ENCODE assay signal across 16 mouse cellular contexts in the genomic region with DNA sequence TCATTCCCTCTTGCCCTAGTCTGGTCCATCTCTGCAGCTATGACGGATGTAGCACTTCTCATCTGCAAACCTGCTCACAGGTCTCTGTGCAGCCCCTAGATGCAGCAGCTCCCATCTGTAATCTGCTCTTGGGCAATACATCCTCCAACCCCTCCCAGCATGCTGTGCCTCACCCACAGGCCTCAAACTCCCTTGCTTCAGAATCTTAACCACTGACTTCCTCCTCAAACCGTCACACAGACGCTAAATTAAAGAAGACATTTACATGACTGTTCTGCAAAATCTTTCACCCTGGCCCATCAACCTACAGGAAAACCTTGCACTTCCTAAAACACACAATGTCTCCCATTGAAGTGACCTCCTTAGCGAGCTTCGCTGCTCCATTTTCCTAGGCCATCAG. TPM values are rescaled to one million over a fixed set of nuclear protein-coding genes. Genes with fewer than 3 reads are reported as not detected.
DNase-seq lines count a peak whose midpoint lies in the region; ATAC-seq and TF ChIP-seq lines count a peak whose summit lies in the region.
"Had no signal": no experiment of that assay in that cellular context is flagged by ENCODE, and none has a peak within 500 bp of the region (broad histone marks: within the 10 kb centered on the region; RNA-seq: fewer than 3 reads in every experiment).

No protein-coding gene starts in this region.

- peak; percentile 51 for DNase-seq in lung, postnatal 25 days (ENCODE audit: low spot score)
- no peak for DNase-seq in lung, postnatal 10 days
- DNase-seq in thymus, postnatal 14 days, result peak; percentile 81
- DNase-seq in kidney, adult 8-10 months, result no peak
- no peak for DNase-seq in midbrain, postnatal 0 days (ENCODE audit: low spot score)
- DNase-seq: adrenal gland, postnatal 25 days; cerebellum, adult 2 months; forebrain, postnatal 0 days; heart, adult 11 months had no signal

- no peak overlapping the region for H3K27ac ChIP-seq in midbrain, embryonic 15.5 days
- no peak overlapping the region for H3K27ac ChIP-seq in midbrain, postnatal 0 days (ENCODE audit: low read depth, low read length)
- H3K27ac ChIP-seq: embryonic facial prominence, embryonic 15.5 days; hindbrain, embryonic 10.5 days; lung, embryonic 15.5 days had no signal

- ATAC-seq in hematopoietic stem cell, adult 5-6 weeks (replicated peaks in 1 of 2; ENCODE audit: insufficient read depth in 1 of 2, low FRiP score in 2 of 2, low TSS enrichment in 1 of 2, low read depth in 1 of 2, poor library complexity in 2 of 2, severe bottlenecking in 2 of 2), result peak; percentile 95
- ATAC-seq in megakaryocyte progenitor cell, adult 5-6 weeks (replicated peaks; ENCODE audit: poor library complexity), result peak; percentile 95
- no peak for ATAC-seq in midbrain, embryonic 15.5 days (replicated peaks)
- ATAC-seq in midbrain, postnatal 0 days (ENCODE audit: low FRiP score), result no peak
- ATAC-seq: forebrain, postnatal 0 days; intestine, postnatal 0 days had no signal

- H3K27me3 ChIP-seq in midbrain, embryonic 15.5 days (replicated peaks), result no peaks in the 10 kb centered on the region
- H3K27me3 ChIP-seq in midbrain, postnatal 0 days (ENCODE audit: insufficient read depth, low read length), result no peaks in the 10 kb centered on the region
- H3K27me3 ChIP-seq: embryonic facial prominence, embryonic 15.5 days; lung, embryonic 15.5 days had no signal

- WGBS in midbrain, embryonic 15.5 days, result 93% methylated on average over 5 of the region's 5 CpGs
- 92% methylated on average over 5 of the region's 5 CpGs for WGBS in midbrain, postnatal 0 days

- H3K4me3 ChIP-seq in midbrain, embryonic 15.5 days, result no peak overlapping the region
- H3K4me3 ChIP-seq in midbrain, postnatal 0 days (ENCODE audit: low read depth, low read length), result no peak overlapping the region
- H3K4me3 ChIP-seq: embryonic facial prominence, embryonic 15.5 days; hindbrain, embryonic 10.5 days; lung, embryonic 15.5 days had no signal

- H3K36me3 ChIP-seq in midbrain, embryonic 15.5 days (replicated peaks), result peaks cover 51% of the 10 kb centered on the region
- peaks cover 57% of the 10 kb centered on the region for H3K36me3 ChIP-seq in midbrain, postnatal 0 days (ENCODE audit: insufficient read depth, low read length)

- no peaks in the 10 kb centered on the region for H3K4me1 ChIP-seq in midbrain, embryonic 15.5 days
- no peaks in the 10 kb centered on the region for H3K4me1 ChIP-seq in midbrain, postnatal 0 days (ENCODE audit: insufficient read depth, low read length)
- H3K4me1 ChIP-seq: embryonic facial prominence, embryonic 15.5 days; hindbrain, embryonic 10.5 days; lung, embryonic 15.5 days had no signal

- H3K9me3 ChIP-seq in midbrain, embryonic 15.5 days, result no peaks in the 10 kb centered on the region
- H3K9me3 ChIP-seq in midbrain, postnatal 0 days (ENCODE audit: low read length), result no peaks in the 10 kb centered on the region
- H3K9me3 ChIP-seq: embryonic facial prominence, embryonic 15.5 days; lung, embryonic 15.5 days had no signal

- H3K9ac ChIP-seq in midbrain, embryonic 15.5 days, result no peak overlapping the region
- H3K9ac ChIP-seq in midbrain, postnatal 0 days (replicated peaks; ENCODE audit: low read length, poor library complexity, severe bottlenecking), result no peak overlapping the region
- H3K9ac ChIP-seq: embryonic facial prominence, embryonic 15.5 days; forebrain, postnatal 0 days; lung, embryonic 15.5 days had no signal

- H3K4me2 ChIP-seq in midbrain, embryonic 15.5 days, result no peak overlapping the region
- H3K4me2 ChIP-seq in midbrain, postnatal 0 days (ENCODE audit: low read depth, low read length, poor library complexity, severe bottlenecking), result no peak overlapping the region
- H3K4me2 ChIP-seq: embryonic facial prominence, embryonic 15.5 days; lung, embryonic 15.5 days had no signal

- no peak for TF ChIP-seq CTCF in midbrain, postnatal 0 days (IDR thresholded peaks at IDR 0.05)

RNA-seq across cellular contexts. Expression of gene Xpc, which starts 9.7 kb away (rescaled TPM):
- 108 and 122 TPM in 2 replicates for total RNA-seq in hematopoietic stem cell, adult 5-6 weeks (2017)
- 31.1 and 31.6 TPM in 2 replicates for total RNA-seq in megakaryocyte progenitor cell, adult 5-6 weeks (2015)
- 79.0 and 80.6 TPM in 2 replicates for total RNA-seq in megakaryocyte progenitor cell, adult 5-6 weeks (2017)
- 20.6 and 21.9 TPM in 2 replicates for polyA plus RNA-seq in midbrain, embryonic 15.5 days (2015; fragmentation: Nextera tagmentation; extraction: Ambion mirVana)
- total RNA-seq in midbrain, postnatal 0 days (2014; rRNA removed), result 12.3 and 16.3 TPM in 2 replicates
- polyA plus RNA-seq in midbrain, postnatal 0 days (2015; fragmentation: Nextera tagmentation; extraction: Ambion mirVana), result 14.3 and 14.7 TPM in 2 replicates

RNA-seq across cellular contexts. Expression of gene Lsm3, which starts 9.7 kb away (rescaled TPM):
- 418 and 477 TPM in 2 replicates for total RNA-seq in hematopoietic stem cell, adult 5-6 weeks (2017)
- total RNA-seq in megakaryocyte progenitor cell, adult 5-6 weeks (2015), result 148 and 154 TPM in 2 replicates
- 468 and 492 TPM in 2 replicates for total RNA-seq in megakaryocyte progenitor cell, adult 5-6 weeks (2017)
- polyA plus RNA-seq in midbrain, embryonic 15.5 days (2015; fragmentation: Nextera tagmentation; extraction: Ambion mirVana), result 149 and 152 TPM in 2 replicates
- 38.6 and 53.8 TPM in 2 replicates for total RNA-seq in midbrain, postnatal 0 days (2014; rRNA removed)
- polyA plus RNA-seq in midbrain, postnatal 0 days (2015; fragmentation: Nextera tagmentation; extraction: Ambion mirVana), result 169 and 170 TPM in 2 replicates

RNA-seq across cellular contexts. Expression of gene Tmem43, which starts 32.5 kb away (rescaled TPM):
- 53.8 and 62.5 TPM in 2 replicates for total RNA-seq in hematopoietic stem cell, adult 5-6 weeks (2017)
- total RNA-seq in megakaryocyte progenitor cell, adult 5-6 weeks (2015), result 53.7 and 59.0 TPM in 2 replicates
- 58.1 and 70.3 TPM in 2 replicates for total RNA-seq in megakaryocyte progenitor cell, adult 5-6 weeks (2017)
- polyA plus RNA-seq in midbrain, embryonic 15.5 days (2015; fragmentation: Nextera tagmentation; extraction: Ambion mirVana), result 51.6 and 52.0 TPM in 2 replicates
- 90.0 and 90.2 TPM in 2 replicates for total RNA-seq in midbrain, postnatal 0 days (2014; rRNA removed)
- polyA plus RNA-seq in midbrain, postnatal 0 days (2015; fragmentation: Nextera tagmentation; extraction: Ambion mirVana), result 57.2 and 58.7 TPM in 2 replicates

RNA-seq across cellular contexts. Expression of gene Chchd4, which starts 32.7 kb away (rescaled TPM):
- 14.4 and 20.3 TPM in 2 replicates for total RNA-seq in hematopoietic stem cell, adult 5-6 weeks (2017)
- total RNA-seq in megakaryocyte progenitor cell, adult 5-6 weeks (2015), result 25.5 and 28.2 TPM in 2 replicates
- 24.3 TPM in 2 replicates for total RNA-seq in megakaryocyte progenitor cell, adult 5-6 weeks (2017)
- 39.6 and 40.7 TPM in 2 replicates for polyA plus RNA-seq in midbrain, embryonic 15.5 days (2015; fragmentation: Nextera tagmentation; extraction: Ambion mirVana)
- 17.8 and 20.8 TPM in 2 replicates for total RNA-seq in midbrain, postnatal 0 days (2014; rRNA removed)
- polyA plus RNA-seq in midbrain, postnatal 0 days (2015; fragmentation: Nextera tagmentation; extraction: Ambion mirVana), result 36.2 and 38.2 TPM in 2 replicates

Comparison
In these comparisons a context has a peak if more than half of its experiments do, and no peak if none do; other contexts are left out.
1. DNase-seq: peak in lung, postnatal 25 days (single experiment) and thymus, postnatal 14 days (single experiment); none in lung, postnatal 10 days (single experiment), kidney, adult 8-10 months (0 of 2) and midbrain, postnatal 0 days (single experiment).
2. ATAC-seq: peak in hematopoietic stem cell, adult 5-6 weeks (2 of 2) and megakaryocyte progenitor cell, adult 5-6 weeks (single experiment); none in midbrain, embryonic 15.5 days (single experiment) and midbrain, postnatal 0 days (single experiment).